Mouse (Mus musculus) erythroblast, embryonic 14.5 days (primary cell): Measurements from ENCODE around the gene Slc22a14. TPM values are rescaled to one million over a fixed set of nuclear protein-coding genes. Genes with fewer than 3 reads are reported as not detected.

ENCODE experiments used
- H3K27me3 ChIP-seq: 2 replicates; pipeline ENCODE4 v1.6.1; 2012; ENCODE audit warnings: inconsistent platforms; ENCODE audit not compliant: control insufficient read depth
- H3K36me3 ChIP-seq: 2 replicates; pipeline ENCODE4 v1.6.1; 2012; ENCODE audit warnings: mild to moderate bottlenecking, inconsistent platforms; ENCODE audit not compliant: control insufficient read depth
- H3K4me1 ChIP-seq: 2 replicates; pipeline ENCODE4 v1.6.1; 2012; ENCODE audit warnings: inconsistent platforms; ENCODE audit not compliant: control insufficient read depth
- H3K4me3 ChIP-seq: replicated peaks from 2 replicates; pipeline ENCODE3; 2012; ENCODE audit warnings: moderate library complexity, mild to moderate bottlenecking, inconsistent platforms
- H3K9me3 ChIP-seq: 2 replicates; pipeline ENCODE4 v1.6.1; 2012; ENCODE audit warnings: low read length, inconsistent platforms, mixed read lengths; ENCODE audit not compliant: control insufficient read depth
- GATA1 ChIP-seq: IDR thresholded peaks from 2 replicates; pipeline ENCODE4 v1.6.1; 2012; ENCODE audit warnings: low read length, inconsistent platforms, mixed read lengths
- TAL1 ChIP-seq: IDR thresholded peaks from 3 replicates; pipeline ENCODE4 v1.6.1; 2012; ENCODE audit warnings: low read length, inconsistent platforms, mixed read lengths
- polyA plus RNA-seq: library from polyadenylated mRNA; stranded (reverse); fragments of >175 nt; gene quantifications from 2 replicates; pipeline ENCODE4 v1.2.3, GENCODE M21; 2012

Slc22a14 gene
- polyA plus RNA-seq, 1 experiment: not detected

- Histone ChIP-seq H3K36me3 (no peaks in the 10 kb centered on the region), H3K9me3 (no peaks in the 10 kb centered on the region), H3K27me3 (no peaks in the 10 kb centered on the region), H3K4me3 (no peak overlapping the region), H3K4me1 (no peaks in the 10 kb centered on the region; the same call in 1 of the 2 replicates)
- no peak for TF ChIP-seq TAL1
- no peak for TF ChIP-seq GATA1
These were observed 236.7 kb downstream of the Slc22a14 start for GRCm38 (mm10) chr9:119128436-119129181.

DNA sequence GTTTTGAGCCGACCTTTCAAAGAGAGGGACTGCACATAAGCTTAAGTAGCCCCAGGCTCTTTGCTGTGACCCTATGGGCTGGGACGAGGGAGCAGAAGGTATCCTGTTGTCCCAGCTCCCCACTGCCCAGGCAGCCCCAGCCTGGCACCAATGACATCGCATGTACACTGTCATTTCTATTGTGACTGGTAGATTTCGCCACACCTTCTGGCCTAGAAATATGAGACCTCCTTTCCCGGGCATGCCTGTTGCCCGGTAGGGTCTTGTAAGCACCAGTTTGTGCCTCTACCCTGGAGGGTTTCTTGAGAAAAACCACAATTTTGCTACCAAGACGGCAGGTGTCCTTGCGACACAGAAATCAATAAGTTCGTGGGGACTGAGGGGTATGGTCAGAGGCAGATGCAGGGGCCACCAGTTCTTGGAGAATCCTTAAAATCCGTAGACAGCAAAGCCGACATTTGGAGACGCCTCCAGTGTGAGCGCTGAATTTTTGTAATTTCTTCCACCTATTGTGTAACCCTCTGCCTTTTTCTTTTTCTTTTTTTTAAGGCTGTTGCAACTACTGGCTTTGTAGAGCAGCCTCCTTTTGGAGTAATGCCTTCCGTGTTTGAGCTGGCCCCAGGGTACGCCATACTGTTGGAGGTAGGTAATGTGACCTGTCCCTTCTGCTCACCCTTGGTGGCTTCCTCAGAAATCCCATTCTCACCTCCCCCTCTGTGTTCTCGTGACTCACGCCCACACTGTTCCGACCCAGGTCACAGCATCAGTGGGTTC, 242.6 kb downstream of the Slc22a14 start:
- H3K36me3 ChIP-seq: no peaks in the 10 kb centered on the region
- no peak overlapping the region for H3K4me3 ChIP-seq
- H3K9me3 ChIP-seq: no peaks in the 10 kb centered on the region
- no peaks in the 10 kb centered on the region for H3K27me3 ChIP-seq
- TF ChIP-seq GATA1 (no peak), TAL1 (no peak)
- H3K4me1 ChIP-seq: no peaks in the 10 kb centered on the region

GRCm38 (mm10) chr9:119120168-119120560, 245.2 kb downstream of the Slc22a14 start:
- Histone ChIP-seq H3K9me3 (no peaks in the 10 kb centered on the region), H3K36me3 (no peaks in the 10 kb centered on the region), H3K4me3 (no peak overlapping the region), H3K4me1 (no peaks in the 10 kb centered on the region), H3K27me3 (no peaks in the 10 kb centered on the region)
- no peak for TF ChIP-seq TAL1
- no peak for TF ChIP-seq GATA1

Other genes with a start within 250 kb of the Slc22a14 start
- gene Acaa1b, start 208.5 kb downstream of the Slc22a14 start, polyA plus RNA-seq: 0.04 TPM in 1 of 2 replicates, not detected in the other
- gene Gm47289, start 206.4 kb downstream of the Slc22a14 start, polyA plus RNA-seq: not detected in 2 replicates
- gene Slc22a13, start 156.5 kb downstream of the Slc22a14 start, polyA plus RNA-seq: not detected in 2 replicates
- 0.87 and 0.88 TPM in 2 replicates for gene Oxsr1, start 43.1 kb downstream of the Slc22a14 start, polyA plus RNA-seq
- gene Acaa1a, start 25.9 kb downstream of the Slc22a14 start, polyA plus RNA-seq: 0.79 and 1.7 TPM in 2 replicates
- gene Myd88, start 24.1 kb downstream of the Slc22a14 start, polyA plus RNA-seq: 0.63 and 1.7 TPM in 2 replicates
- 0.01 and 0.17 TPM in 2 replicates for gene Xylb, start 8.2 kb downstream of the Slc22a14 start, polyA plus RNA-seq
- gene Acvr2b, start 36.6 kb upstream of the Slc22a14 start, polyA plus RNA-seq: 0.02 TPM in 1 of 2 replicates, not detected in the other
- 0.06 TPM in 2 replicates for gene Exog, start 79.4 kb upstream of the Slc22a14 start, polyA plus RNA-seq
- gene Scn5a, start 213.5 kb upstream of the Slc22a14 start, polyA plus RNA-seq: not detected in 2 replicates